Mouse (Mus musculus) ovary, postnatal 36 days (tissue): ENCODE measurements around the gene Olfr1249.
"Not testable (repeated sequence)": the region's sequence is repeated elsewhere in the genome, so short reads cannot be mapped to it uniquely, and the experiment has no call there.

Experiments used
- DNase-seq: peaks from one replicate; pipeline ENCODE4 v3.0.0; 2022; ENCODE audit warnings: low spot score, mixed read lengths

Olfr1249 gene

DNA sequence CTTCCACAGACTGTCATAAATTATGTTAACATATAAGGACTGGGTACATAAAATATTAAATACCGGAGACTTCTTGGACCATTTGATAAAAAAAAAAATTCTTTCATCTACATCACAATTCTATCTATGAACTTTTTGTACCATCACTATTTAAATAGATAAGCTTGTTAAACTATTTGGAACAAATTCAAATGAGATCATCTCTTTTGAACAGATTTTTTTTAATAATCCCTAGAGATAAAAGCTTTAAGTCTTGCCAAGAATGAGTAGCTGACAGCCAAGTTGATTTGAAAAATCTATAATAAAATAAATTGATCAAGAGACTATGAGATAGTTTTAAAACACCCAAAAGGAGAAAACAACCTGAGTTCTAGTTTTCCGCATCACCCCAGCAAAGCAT lies at the start of gene Olfr1249:
Gene Olfr1249 (minus strand): TSS at position 101 of the 400 bp plus-strand sequence.
- DNase-seq: no peak

DNA sequence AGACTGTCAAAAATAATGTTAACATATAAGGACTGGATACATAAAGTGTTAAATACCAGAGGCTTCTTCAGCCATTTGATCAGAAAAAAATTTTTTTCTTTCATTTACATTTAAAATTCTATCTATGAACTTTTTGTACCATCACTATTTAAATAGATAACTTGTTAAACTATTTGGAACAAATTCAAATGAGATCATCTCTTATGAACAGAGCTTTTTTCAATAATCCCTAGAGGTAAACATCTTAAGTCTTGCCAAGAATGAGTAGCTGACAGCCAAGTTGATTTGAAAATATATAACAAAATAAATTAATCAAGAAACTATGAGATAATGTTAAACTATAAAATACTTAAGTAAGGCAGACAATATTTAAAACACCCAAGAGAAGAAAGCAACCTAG lies 37.1 kb upstream of the Olfr1249 start, which contains the start of gene Olfr1251:
Gene Olfr1251 (minus strand): TSS at position 101 of the 400 bp plus-strand sequence.
- DNase-seq: no peak

DNA sequence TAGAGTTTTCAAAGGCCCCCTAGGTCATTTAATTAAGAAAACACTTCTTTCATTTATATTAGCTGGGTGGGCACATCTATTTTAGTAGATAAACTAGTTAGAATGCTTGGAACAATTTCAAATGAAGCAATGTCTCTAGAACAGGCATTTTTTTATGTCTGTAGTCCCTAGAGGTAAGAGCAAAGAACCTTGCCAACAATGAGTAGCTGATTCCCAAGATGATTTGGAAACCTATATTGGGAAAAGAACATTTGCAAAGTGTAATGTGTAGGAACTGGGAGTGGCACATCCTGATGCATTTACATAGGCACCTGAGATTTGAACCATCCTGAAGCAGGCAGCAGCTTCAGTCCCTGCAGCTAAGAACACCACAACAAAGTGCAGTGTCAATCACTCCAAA lies 26.6 kb upstream of the Olfr1249 start, which contains the start of gene Olfr1250:
Gene Olfr1250 (minus strand): TSS at position 101 of the 400 bp plus-strand sequence.
- no peak for DNase-seq

DNA sequence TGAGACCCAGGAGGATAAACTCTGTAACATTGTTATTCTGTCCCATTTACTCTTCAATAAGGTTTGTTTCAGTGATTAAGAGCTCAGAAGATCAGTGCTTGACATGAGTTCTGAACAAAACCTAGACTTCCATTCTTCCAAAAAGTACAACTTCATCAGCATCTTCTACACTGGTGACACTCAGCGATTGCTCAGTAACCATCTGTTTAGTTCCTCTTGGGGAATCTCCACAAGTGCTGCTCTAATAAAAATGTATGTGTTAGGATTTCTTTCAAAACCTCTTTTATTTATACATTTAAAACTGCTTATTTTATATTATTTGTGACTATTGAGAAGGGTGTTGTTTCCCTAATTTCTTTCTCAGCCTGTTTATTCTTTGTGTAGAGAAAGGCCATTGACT lies 16.6 kb downstream of the Olfr1249 start, which contains the start of gene Olfr1248:
Gene Olfr1248 (minus strand): TSS at position 101 of the 400 bp plus-strand sequence.
- DNase-seq: not testable (repeated sequence)

DNA sequence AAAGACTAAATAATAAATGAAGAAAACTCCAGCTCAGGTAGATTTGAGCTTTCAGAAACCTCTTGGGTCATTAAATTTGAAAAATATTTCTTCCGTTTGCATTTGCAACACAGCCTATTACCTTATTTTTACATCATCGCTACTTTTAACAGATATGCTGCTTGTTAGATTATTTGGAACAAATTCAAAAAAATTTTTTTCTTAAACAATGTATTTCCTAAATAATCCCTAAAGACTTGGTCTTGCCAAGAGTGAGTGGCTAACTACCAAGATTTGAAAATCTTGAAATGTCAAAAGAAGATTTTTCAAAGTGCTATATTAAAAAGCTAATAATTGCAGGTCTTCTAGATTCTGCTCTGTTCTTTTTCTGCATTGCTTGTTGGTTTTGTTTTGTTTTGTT lies 20.8 kb downstream of the Olfr1249 start, which contains the start of gene Olfr1247:
Gene Olfr1247 (minus strand): TSS at position 101 of the 400 bp plus-strand sequence.
- no peak for DNase-seq

DNA sequence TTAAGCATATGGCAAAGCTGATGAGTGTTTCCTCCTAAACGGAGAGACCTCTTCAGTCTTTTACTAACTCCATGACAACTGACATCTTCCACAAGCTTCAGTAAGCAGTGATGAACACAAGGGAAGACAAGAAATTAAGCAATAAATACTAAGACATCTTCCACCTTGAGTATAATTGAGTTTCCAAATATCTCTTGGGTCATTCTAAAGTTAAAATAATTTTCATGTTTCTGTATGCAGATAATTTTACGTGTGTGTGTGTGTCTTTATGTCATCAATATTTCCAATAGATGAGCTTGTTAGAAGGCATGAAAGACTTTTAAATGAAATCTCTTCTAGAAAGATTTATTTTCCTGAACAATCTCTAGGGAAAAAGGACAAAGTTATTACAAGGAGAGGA lies 41.7 kb downstream of the Olfr1249 start, which contains the start of gene Olfr1246:
Gene Olfr1246 (minus strand): TSS at position 101 of the 400 bp plus-strand sequence.
- no peak for DNase-seq
